Mouse (Mus musculus) neural tube, embryonic 11.5 days (tissue): ENCODE data around the gene Coq9. TPM values are rescaled to one million over a fixed set of nuclear protein-coding genes. Genes with fewer than 3 reads are reported as not detected.

Experiments used
- ATAC-seq: fragments of 200-750 bp; cut with Nextera tagmentation; 2 replicates; pipeline ENCODE4 v1.8.0; 2017; ENCODE audit warnings: moderate number of reproducible peaks, mild to moderate bottlenecking, moderate TSS enrichment, moderate library complexity; ENCODE audit not compliant: insufficient read depth, low FRiP score, low TSS enrichment
- DNase-seq: peaks from one replicate; pipeline ENCODE4 v3.0.0-alpha.2; 2015; ENCODE audit warnings: low spot score
- H3K27ac ChIP-seq: fragments of 300-500 bp; sonication (generic); 2 replicates; pipeline ENCODE4 v1.5.1; 2014; ENCODE audit warnings: low read depth, mild to moderate bottlenecking, low read length
- H3K27me3 ChIP-seq: fragments of 300-500 bp; sonication (generic); 2 replicates; pipeline ENCODE4 v1.6.1; 2014; ENCODE audit warnings: mild to moderate bottlenecking, low read length, mixed read lengths; ENCODE audit not compliant: control insufficient read depth, insufficient read depth
- H3K36me3 ChIP-seq: fragments of 300-500 bp; sonication (generic); 2 replicates; pipeline ENCODE4 v1.6.1; 2014; ENCODE audit warnings: mild to moderate bottlenecking, low read length, moderate library complexity, mixed read lengths; ENCODE audit not compliant: control insufficient read depth, insufficient read depth
- H3K4me1 ChIP-seq: fragments of 300-500 bp; sonication (generic); 2 replicates; pipeline ENCODE4 v1.6.1; 2014; ENCODE audit warnings: low read length, mixed read lengths; ENCODE audit not compliant: control insufficient read depth, insufficient read depth
- H3K4me2 ChIP-seq: fragments of 300-500 bp; sonication (generic); 2 replicates; pipeline ENCODE4 v1.6.1; 2014; ENCODE audit warnings: low read depth, mild to moderate bottlenecking, moderate library complexity
- H3K4me3 ChIP-seq: fragments of 300-500 bp; sonication (generic); 2 replicates; pipeline ENCODE4 v1.5.1; 2014; ENCODE audit warnings: low read depth, low read length
- H3K9ac ChIP-seq: fragments of 300-500 bp; sonication (generic); 2 replicates; pipeline ENCODE4 v1.6.1; 2014; ENCODE audit warnings: mild to moderate bottlenecking, low read length
- H3K9me3 ChIP-seq: fragments of 300-500 bp; sonication (generic); 2 replicates; pipeline ENCODE4 v1.6.1; 2016; ENCODE audit warnings: low read length; ENCODE audit not compliant: control insufficient read depth
- WGBS: fragments of 180-500 bp; shearing (Covaris S2); extraction: QIAGEN DNeasy Blood & Tissue Kit; methylation state at CpG from one replicate; pipeline ENCODE4 v1.1.7; 2014; 5-methylcytosine and 5-hydroxymethylcytosine counted together
- polyA plus RNA-seq: library from polyadenylated mRNA; unstranded; fragments of >200 nt; fragmentation: Nextera tagmentation; extraction: Ambion mirVana; gene quantifications from 2 replicates; pipeline ENCODE4 v1.2.1, GENCODE M21; 2014

Coq9 gene
- polyA plus RNA-seq, 1 experiment from 2014 or later = 59.3 TPM

DNA sequence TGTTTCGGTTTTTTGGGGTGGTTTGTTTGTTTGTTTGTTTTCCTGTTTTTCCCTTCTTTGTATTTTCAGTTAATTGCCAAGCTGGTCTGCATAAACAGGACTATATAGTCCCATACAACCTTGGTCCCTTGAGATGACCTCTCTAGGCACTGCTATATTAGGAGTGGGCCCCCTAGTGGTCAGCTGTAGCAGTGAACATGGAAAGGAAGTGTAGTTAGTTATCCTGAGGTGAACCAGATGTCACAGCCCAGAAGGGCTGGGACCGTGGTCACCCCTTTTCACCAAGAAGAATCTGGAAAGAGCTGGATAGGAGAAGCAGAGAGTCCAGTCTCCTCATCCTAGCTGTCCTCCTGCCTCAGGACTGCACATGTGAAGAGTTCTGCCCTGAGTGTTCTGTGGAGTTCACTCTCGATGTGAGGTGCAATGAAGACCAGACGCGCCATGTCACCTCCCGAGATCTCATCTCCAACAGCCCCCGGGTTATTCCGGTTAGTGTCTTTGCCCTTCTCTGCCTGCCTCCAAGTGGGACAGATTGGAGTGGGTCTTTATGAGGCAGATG, 23.3 kb downstream of the Coq9 start:
- Histone ChIP-seq H3K9me3 (no peaks in the 10 kb centered on the region), H3K4me1 (peaks cover 4% of the 10 kb centered on the region; the same call in 1 of the 2 replicates), H3K36me3 (peaks cover 13% of the 10 kb centered on the region), H3K9ac (no peak overlapping the region), H3K27ac (no peak overlapping the region), H3K4me3 (no peak overlapping the region), H3K27me3 (no peaks in the 10 kb centered on the region), H3K4me2 (no peak overlapping the region)
- WGBS = 82% methylated on average over 8 of the region's 8 CpGs
- peak; percentile 53 for DNase-seq
- ATAC-seq = no peak

GRCm38 (mm10) chr8:94862487-94863220, 24.5 kb downstream of the Coq9 start:
- Histone ChIP-seq H3K27ac (no peak overlapping the region), H3K36me3 (peaks cover 13% of the 10 kb centered on the region), H3K9me3 (no peaks in the 10 kb centered on the region), H3K27me3 (no peaks in the 10 kb centered on the region), H3K4me1 (peaks cover 4% of the 10 kb centered on the region; the same call in 1 of the 2 replicates), H3K4me2 (no peak overlapping the region), H3K9ac (no peak overlapping the region), H3K4me3 (no peak overlapping the region)
- ATAC-seq (no peak), DNase-seq (no peak)
- WGBS = 93% methylated on average over 12 of the region's 12 CpGs

DNA sequence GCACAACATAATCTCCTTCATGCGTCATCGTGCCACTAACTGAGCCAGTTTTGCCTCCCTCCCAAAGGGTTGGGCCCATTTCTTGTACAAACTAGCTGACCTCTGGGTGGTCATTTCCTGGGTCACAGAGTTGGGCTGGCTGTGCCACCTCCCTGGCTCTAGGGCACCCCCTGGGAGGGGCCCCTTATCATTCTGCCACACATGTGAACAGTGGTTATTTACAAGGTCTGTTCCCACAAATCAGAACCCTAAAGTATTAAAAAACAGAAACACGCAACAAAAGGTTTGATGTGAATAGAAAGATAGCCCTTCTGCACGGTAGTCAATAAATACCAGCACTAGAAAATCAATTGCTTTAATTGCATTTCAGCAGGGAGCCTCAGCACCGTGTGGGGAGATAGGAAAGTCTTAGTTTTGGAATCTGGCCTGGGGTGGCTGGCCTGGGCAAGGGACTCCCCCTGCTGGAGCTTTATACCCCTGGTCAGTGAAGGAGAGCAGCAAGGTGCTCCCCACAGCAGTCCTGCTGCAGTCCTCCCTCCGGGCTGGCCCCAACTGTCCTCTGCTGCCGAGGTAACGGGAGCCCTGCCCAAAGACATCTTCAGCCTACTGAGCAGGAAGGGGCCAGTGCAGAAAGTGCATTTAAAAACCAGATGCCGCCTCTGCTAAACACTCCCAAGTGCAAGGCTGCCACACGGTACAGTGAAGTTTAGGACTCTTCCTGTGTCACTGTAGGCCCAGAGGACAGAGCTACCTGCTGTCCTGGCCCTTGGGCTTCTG, 26.0 kb downstream of the Coq9 start:
- no peak overlapping the region for H3K4me2 ChIP-seq
- no peak overlapping the region for H3K4me3 ChIP-seq
- no peaks in the 10 kb centered on the region for H3K9me3 ChIP-seq
- no peaks in the 10 kb centered on the region for H3K27me3 ChIP-seq
- ATAC-seq (no peak), DNase-seq (no peak)
- H3K9ac ChIP-seq = no peak overlapping the region
- peaks cover 13% of the 10 kb centered on the region for H3K36me3 ChIP-seq
- H3K4me1 ChIP-seq = no peaks in the 10 kb centered on the region
- no peak overlapping the region for H3K27ac ChIP-seq
- 77% methylated on average over 10 of the region's 10 CpGs for WGBS

GRCm38 (mm10) chr8:94865292-94865691, 27.2 kb downstream of the Coq9 start:
- 83% methylated on average over 10 of the region's 10 CpGs for WGBS
- H3K9me3 ChIP-seq = no peaks in the 10 kb centered on the region
- peaks cover 13% of the 10 kb centered on the region for H3K36me3 ChIP-seq
- no peak overlapping the region for H3K9ac ChIP-seq
- ATAC-seq = no peak
- no peaks in the 10 kb centered on the region for H3K27me3 ChIP-seq
- no peak for DNase-seq
- H3K4me2 ChIP-seq = no peak overlapping the region
- H3K27ac ChIP-seq = no peak overlapping the region
- H3K4me3 ChIP-seq = no peak overlapping the region
- H3K4me1 ChIP-seq = no peaks in the 10 kb centered on the region; the same call in 1 of the 2 replicates

DNA sequence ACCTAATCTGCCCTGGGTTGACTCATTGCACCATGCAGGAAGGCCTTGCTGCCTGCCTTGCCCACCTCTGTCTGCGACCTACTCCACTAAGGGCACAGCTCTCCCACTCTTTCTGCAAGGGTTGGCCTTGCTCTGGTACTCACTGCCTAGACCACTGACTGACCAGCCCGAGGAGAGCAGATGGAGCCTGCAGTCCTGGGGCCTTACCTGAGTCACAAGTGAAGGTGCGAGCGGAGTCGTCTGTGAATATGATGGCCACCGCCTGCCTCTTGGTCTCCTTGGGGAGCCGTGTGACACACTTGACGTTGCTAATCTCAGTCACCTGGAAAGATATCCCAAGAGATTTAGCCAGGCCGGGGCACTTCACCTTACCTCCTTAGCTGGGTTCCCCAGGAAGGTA, 28.8 kb downstream of the Coq9 start:
- no peak overlapping the region for H3K27ac ChIP-seq
- no peaks in the 10 kb centered on the region for H3K9me3 ChIP-seq
- no peak for DNase-seq
- ATAC-seq = no peak
- no peak overlapping the region for H3K4me2 ChIP-seq
- WGBS = 92% methylated on average over 9 of the region's 9 CpGs
- no peaks in the 10 kb centered on the region for H3K27me3 ChIP-seq
- no peak overlapping the region for H3K9ac ChIP-seq
- H3K4me3 ChIP-seq = no peak overlapping the region
- H3K4me1 ChIP-seq = no peaks in the 10 kb centered on the region; the same call in 1 of the 2 replicates
- peaks cover 9% of the 10 kb centered on the region for H3K36me3 ChIP-seq

DNA sequence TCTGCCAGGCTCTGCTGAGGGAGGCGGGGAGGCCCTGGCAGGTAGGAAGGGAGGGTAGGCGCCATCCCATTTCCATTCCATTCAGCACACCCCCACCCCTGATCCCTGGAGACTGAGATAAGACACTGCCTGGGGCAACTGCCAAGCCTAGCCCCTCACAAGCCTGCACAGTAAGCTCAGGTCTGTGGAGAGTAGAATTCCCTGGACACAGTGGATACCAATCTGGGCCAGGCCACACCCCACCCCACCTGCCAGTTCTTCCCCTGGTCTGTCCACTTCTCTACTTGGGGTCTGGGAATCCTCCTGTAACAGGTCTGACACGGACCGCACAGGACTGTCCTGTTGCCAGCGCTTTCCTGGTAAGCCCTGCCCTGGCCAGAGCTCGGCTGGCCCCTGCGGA, 31.0 kb downstream of the Coq9 start:
- no peaks in the 10 kb centered on the region for H3K9me3 ChIP-seq
- H3K4me3 ChIP-seq = no peak overlapping the region
- DNase-seq = no peak
- 67% methylated on average over 7 of the region's 7 CpGs for WGBS
- H3K27me3 ChIP-seq = no peaks in the 10 kb centered on the region
- H3K27ac ChIP-seq = no peak overlapping the region
- peak overlapping the region; percentile 66; the same call in 1 of the 2 replicates for H3K4me2 ChIP-seq
- H3K9ac ChIP-seq = no peak overlapping the region; the same call in 1 of the 2 replicates
- H3K4me1 ChIP-seq = peaks cover 7% of the 10 kb centered on the region
- peaks cover 3% of the 10 kb centered on the region for H3K36me3 ChIP-seq
- ATAC-seq = no peak

DNA sequence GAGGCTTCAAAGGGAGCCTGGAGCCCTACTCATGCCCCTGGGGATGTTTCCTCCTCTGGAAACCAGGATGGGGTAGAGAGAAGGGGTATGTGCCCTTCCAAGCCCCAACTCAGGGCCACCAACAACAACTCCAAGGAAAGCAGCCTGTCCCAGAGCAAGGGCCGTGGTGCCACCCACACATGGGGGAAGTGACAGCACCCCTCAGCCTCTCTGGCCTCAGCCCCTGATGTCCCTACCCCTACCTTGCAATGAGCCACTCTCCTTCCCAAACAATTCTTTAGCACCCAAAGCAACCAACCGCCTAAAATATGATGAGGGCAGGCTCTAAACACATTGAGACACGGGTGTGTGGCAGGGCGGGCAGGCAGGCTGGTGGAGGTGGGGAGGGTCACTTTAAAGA, 31.9 kb downstream of the Coq9 start:
- no peak overlapping the region for H3K27ac ChIP-seq
- peak overlapping the region; percentile 3 for H3K9ac ChIP-seq
- WGBS = 17% methylated on average over 4 of the region's 4 CpGs
- peak overlapping the region; percentile 66 for H3K4me2 ChIP-seq
- ATAC-seq (no peak), DNase-seq (no peak)
- peak overlapping the region; percentile 41 for H3K4me3 ChIP-seq
- peaks cover 9% of the 10 kb centered on the region for H3K4me1 ChIP-seq
- no peaks in the 10 kb centered on the region for H3K9me3 ChIP-seq
- no peaks in the 10 kb centered on the region for H3K36me3 ChIP-seq
- peaks cover 7% of the 10 kb centered on the region for H3K27me3 ChIP-seq

DNA sequence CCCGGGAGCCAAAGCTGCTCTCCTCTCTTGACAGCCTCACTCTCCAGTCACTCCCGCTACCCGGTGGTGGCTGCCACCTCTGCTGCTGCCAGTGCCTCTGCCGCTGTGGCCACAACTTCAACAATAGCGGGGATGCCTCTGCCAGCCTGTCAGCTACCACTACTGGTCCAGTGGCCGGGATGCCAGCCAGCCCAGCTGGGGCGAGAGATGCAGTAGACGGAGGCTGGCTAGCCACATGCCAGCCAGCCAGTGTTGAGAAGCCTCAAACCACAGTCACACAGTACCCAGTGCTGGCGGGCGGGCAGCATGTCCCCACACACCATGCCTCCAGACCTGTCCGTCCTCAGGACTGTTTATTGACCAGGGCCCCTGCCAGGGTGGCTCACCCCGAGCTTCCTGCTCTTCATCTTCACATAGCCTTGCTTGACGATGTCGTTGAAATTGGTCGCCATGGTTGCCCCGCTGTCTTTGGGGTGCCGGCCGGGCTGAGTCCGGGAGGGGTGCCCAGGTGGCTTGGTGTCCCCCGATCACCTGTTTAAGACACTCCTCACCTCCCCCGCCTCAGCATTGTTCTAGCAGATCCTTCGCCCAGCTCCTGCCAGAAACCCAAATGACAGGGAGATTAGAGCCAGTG, 32.5 kb downstream of the Coq9 start:
- Histone ChIP-seq H3K9me3 (no peaks in the 10 kb centered on the region), H3K4me1 (peaks cover 14% of the 10 kb centered on the region), H3K4me3 (peak overlapping the region; percentile 41), H3K27me3 (peaks cover 13% of the 10 kb centered on the region), H3K36me3 (no peaks in the 10 kb centered on the region), H3K9ac (peak overlapping the region; percentile 3), H3K27ac (no peak overlapping the region), H3K4me2 (peak overlapping the region; percentile 66)
- ATAC-seq = peak; percentile 35; the same call in 1 of the 2 replicates
- DNase-seq = no peak
- 3% methylated on average over 22 of the region's 22 CpGs for WGBS
